Mouse (Mus musculus): ENCODE measurements around the gene Fat1. TPM values are rescaled to one million over a fixed set of nuclear protein-coding genes. Genes with fewer than 3 reads are reported as not detected.

Fat1 gene
- total RNA-seq, 2 experiments from 2014 or later, result 68.5 to 72.0 TPM

GRCm38 (mm10) chr8:44962572-44963231 lies 27.5 kb downstream of the Fat1 start:
- DNase-seq, result no peak

- DNase-seq, result no peak
Measured at GRCm38 (mm10) chr8:44967521-44968039, 32.3 kb downstream of the Fat1 start.

GRCm38 (mm10) chr8:44970093-44970492 lies 34.8 kb downstream of the Fat1 start:
- peak; percentile 44 for DNase-seq

- no peak for DNase-seq
Measured at GRCm38 (mm10) chr8:44971346-44971745, 36.1 kb downstream of the Fat1 start.

GRCm38 (mm10) chr8:44971964-44972363 lies 36.7 kb downstream of the Fat1 start:
- DNase-seq, result no peak

- DNase-seq, result no peak
Measured at GRCm38 (mm10) chr8:44975113-44975512, 39.9 kb downstream of the Fat1 start.

- no peak for DNase-seq
Measured at GRCm38 (mm10) chr8:44975654-44976053, 40.4 kb downstream of the Fat1 start.

GRCm38 (mm10) chr8:44978622-44979021 lies 43.4 kb downstream of the Fat1 start:
- DNase-seq, result no peak

- DNase-seq, result no peak
Measured at GRCm38 (mm10) chr8:44979245-44979644, 44.0 kb downstream of the Fat1 start.

GRCm38 (mm10) chr8:44980030-44980429 lies 44.8 kb downstream of the Fat1 start:
- peak; percentile 76 for DNase-seq

GRCm38 (mm10) chr8:44985326-44986288 lies 50.4 kb downstream of the Fat1 start:
- peak; percentile 33 for DNase-seq

GRCm38 (mm10) chr8:44991700-44992487 lies 56.6 kb downstream of the Fat1 start:
- DNase-seq, result no peak

GRCm38 (mm10) chr8:44992664-44993063 lies 57.4 kb downstream of the Fat1 start:
- DNase-seq, result no peak

- no peak for DNase-seq
Measured at GRCm38 (mm10) chr8:44993376-44993775, 58.1 kb downstream of the Fat1 start.

- no peak for DNase-seq
Measured at GRCm38 (mm10) chr8:44996493-44996892, 61.2 kb downstream of the Fat1 start.

GRCm38 (mm10) chr8:44997321-44997720 lies 62.1 kb downstream of the Fat1 start:
- no peak for DNase-seq

- no peak for DNase-seq
Measured at GRCm38 (mm10) chr8:44997829-44998228, 62.6 kb downstream of the Fat1 start.

- no peak for DNase-seq
Measured at GRCm38 (mm10) chr8:44998275-44998674, 63.0 kb downstream of the Fat1 start.

GRCm38 (mm10) chr8:44998681-44999277 lies 63.5 kb downstream of the Fat1 start:
- DNase-seq, result peak; percentile 85

- peak; percentile 47 for DNase-seq
Measured at GRCm38 (mm10) chr8:45001577-45002197, 66.4 kb downstream of the Fat1 start.

GRCm38 (mm10) chr8:45002686-45003085 lies 67.4 kb downstream of the Fat1 start:
- DNase-seq, result no peak

- DNase-seq, result no peak
Measured at GRCm38 (mm10) chr8:45004021-45004420, 68.8 kb downstream of the Fat1 start.

Data from heart, postnatal 4 days (tissue).